Mouse (Mus musculus) thymus, postnatal 10 days (tissue): ENCODE results near the gene Sel1l3.
A peak's percentile ranks its signal among the peaks of the same experiment; 100 is the strongest.

Experiments
- DNase-seq, 2 experiments: peaks; one replicate each; pipeline ENCODE4 v3.0.0; 2021; ENCODE audit warnings: low spot score in 2 of 2

Sel1l3 gene

DNA sequence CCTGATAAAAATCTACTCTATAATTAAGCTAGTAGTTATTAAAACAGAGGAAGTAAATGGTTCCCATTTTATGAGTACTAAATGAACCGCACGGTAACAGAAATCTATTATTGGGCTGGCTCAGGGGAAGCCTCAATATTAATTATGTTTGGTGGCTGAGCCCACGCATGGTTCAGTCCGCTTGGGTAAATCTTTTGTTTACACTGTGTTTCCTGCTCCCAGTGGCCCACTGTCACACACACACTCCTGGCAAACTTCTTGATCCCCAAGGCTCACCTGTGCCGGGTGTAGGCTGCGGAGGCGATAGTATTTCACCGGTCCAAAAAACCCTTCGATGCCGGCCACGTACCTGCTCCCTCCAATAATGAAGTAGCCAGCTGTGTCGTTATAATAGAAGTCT lies 39.3 kb downstream of the Sel1l3 start:
- DNase-seq, result no peak

DNA sequence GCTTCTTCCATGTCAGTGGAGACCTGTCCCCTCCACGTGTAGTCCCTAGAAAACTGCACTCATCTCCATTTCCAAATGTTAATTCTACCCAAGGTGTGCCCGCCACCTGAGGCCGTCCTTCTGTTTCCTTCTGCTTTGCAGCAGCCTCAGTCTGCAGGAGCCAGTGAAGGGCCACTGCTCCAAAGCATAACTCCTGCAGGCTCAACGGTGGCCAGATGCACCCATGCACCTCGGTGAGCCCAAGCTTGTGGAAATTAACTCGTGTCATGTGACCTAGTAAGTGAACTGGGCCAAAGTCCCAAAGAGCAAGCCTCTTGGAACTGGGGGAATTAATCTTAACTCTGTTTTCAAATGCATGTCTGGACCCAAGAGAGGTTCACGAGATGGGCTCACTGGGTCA lies 40.8 kb downstream of the Sel1l3 start:
- no peak for DNase-seq

DNA sequence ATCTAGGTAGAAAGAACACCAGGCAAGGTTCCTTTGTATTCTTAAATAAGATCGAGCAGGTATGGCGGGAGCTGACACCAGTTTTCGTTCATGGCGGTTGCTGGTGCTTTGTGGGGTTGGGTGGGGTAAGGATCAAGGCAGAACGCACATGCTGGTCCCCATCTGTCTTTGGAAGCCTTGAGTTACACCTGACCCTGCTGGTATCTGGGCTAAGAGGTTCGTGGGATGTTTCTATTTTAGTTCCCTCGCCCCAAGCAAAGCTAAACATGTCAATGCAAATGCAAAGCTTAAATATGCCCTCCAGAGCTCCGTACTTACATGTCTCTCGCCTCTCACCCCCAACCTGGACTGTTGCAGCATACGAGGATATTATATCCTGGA lies 41.5 kb downstream of the Sel1l3 start:
- no peak for DNase-seq

DNA sequence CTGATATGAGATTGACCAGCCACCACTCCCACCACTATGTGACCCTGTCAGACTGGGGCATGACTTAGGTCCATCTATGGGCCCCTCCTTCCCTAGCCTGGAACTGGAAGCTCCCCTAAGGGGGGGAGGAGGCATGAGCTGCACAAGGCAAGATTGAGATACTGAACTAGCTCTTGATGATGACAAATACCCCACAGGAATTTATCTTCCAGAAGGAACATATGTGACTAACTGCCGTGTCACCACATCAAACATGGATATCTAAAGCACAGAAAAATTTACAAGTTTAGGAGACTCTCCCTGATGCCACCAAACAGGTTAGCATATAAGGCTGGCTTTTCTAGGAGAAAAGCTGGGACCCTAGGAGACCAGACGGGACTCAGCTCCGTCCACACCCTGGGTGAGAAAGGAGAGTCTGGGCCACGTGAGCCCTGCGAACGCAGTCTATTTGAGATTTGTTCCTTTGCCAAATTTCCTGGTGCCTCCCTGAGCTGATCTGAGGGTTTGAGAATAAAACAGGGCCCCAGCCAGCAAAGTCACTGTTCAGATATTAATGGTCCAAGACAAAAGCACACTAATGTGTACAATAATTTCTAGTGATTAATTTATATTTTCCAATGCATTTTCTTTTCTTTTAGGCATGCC lies 42.0 kb downstream of the Sel1l3 start:
- no peak for DNase-seq

DNA sequence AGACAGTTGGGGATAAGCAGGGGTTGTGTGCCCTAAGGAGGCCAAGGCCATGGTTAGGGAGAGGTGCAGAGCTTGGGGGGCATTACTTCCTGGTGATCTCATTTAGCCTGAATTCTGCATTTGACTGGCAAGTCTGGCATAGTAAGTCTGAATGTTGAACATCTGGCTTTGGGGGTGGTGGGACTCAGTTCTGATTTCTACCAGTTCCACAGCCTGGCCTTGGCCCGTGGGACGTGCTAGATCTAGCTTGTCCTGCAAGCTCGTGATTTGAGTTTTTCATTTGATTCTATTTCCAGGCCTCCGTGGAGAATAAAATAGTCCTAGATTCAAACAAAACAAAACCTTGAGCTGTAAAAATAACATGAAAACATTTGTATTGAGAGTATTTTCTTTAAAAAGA lies 46.2 kb downstream of the Sel1l3 start:
- DNase-seq, result no peak

DNA sequence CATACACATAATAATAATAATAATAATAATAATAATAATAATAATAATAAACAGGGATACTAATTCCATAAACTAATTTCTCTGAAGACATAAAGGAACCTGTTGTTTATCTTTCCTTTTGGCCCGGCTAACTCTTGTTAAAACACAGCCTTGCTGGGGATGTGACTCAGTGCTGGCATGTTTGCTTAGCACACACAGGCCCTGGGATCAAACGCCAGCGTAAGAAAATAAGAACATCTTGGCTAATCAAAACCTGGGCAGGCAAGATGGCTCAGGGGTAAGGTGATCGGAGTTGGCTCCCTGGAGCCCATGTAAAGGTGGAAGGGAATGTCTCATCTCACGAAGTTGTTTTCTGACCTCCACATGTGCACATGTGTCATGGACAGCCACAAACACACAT lies 48.1 kb downstream of the Sel1l3 start:
- DNase-seq, result no peak

DNA sequence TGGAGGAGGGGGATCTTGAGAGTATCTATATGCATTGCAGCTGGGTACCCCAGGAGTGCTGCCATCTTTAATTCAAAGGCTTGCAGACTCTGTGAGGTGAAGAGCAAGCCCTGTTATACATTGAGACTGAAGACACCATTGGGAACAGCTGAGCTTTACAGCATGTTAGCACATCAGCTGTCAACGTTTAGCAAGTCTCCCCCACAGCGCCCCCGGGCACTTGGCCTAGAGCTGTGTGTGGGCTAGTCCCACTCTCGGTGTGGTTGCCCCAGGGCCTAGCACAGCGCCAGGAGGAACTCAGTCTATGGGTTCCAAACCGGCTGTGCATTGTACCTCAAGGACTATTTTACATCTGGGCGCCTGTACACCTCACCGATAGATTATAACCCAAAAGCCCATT lies 51.3 kb downstream of the Sel1l3 start:
- DNase-seq, result no peak

DNA sequence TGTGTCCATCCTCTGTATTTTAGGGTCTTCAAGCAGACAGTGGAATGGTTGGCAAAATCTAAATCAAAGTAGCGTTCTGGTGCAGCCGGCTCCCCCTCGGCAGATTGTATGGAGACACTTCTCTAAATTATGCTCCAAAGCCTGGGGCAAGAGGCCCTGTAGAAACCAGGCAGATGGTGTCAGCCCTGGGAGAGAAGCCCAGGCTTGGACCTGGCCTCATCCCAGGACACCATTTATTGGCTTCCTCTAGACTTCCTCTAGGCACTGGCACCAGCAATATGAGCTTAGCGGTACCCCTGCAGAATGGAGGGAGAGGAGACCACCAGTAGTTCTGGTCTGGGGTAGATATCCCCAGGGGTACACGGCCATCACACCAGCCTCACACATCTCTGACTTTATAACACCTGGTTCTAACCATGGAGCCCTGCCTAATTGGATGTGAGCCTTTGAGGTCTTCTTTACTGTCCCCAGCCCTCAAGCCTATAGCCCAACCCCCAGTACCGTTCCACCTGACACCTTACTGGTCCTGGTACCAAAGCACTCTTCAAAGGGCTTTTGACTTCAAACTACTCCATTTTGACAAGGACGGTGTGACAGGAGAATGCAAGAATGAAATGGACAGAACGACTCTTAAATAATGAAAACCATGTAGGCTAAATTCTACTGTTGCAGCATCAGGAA lies 52.1 kb downstream of the Sel1l3 start:
- DNase-seq, result no peak

DNA sequence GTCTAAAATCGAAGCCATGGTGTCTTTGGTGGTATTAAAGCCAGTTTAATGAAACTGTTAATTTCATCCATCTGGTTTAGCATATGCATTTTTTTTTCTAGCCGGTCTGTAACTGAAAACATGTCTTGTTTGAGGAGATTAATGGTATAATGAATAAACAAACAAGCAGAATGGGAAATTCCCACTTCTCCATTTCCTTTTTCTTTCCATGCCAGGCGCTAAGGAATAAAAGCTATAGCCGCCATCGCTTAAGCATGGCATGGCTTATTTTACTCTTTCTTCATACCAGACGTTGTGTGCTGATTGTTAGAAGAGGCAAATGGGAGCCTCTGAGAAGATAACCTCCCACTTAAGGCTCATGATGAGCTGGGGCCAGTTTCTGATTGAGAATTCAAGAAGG lies 53.5 kb downstream of the Sel1l3 start:
- DNase-seq, result no peak

DNA sequence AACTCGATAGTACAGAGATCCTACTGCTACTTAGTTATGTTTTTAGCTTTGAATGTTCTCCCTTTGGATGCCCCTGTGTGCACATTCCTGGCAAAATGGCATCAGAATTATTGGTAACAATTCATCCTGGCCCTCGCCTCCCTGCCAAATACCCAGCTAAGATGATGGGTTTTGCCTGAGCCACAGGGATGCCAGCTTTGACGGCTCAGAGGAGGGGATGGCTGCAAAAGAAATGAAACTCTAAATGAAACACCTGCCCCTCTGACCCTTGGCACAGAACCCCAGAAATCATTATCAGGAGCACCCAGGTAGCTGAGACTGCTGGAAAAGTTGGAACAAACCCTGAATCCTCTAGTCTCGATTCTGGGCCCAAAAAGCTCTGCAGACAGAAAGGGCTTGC lies 54.1 kb downstream of the Sel1l3 start:
- no peak for DNase-seq

DNA sequence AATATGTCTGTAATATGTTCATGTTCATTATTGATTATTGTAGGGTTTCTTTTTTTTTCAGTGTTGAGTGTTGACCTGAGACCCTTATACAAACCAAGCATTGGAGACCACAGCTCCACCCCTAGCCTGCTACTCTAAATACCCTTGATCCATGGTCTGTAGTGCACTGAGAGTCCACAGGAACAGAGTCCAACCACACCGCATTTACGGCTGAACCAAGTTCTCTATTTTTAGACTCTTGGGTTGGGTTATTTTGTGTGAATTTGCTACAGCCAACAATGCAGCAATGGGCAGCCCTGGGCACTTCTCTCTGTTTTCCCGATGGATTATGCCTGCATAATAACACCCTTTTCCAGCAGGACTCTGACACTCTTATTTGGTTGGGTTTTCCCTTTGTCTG lies 54.6 kb downstream of the Sel1l3 start:
- DNase-seq, result no peak

DNA sequence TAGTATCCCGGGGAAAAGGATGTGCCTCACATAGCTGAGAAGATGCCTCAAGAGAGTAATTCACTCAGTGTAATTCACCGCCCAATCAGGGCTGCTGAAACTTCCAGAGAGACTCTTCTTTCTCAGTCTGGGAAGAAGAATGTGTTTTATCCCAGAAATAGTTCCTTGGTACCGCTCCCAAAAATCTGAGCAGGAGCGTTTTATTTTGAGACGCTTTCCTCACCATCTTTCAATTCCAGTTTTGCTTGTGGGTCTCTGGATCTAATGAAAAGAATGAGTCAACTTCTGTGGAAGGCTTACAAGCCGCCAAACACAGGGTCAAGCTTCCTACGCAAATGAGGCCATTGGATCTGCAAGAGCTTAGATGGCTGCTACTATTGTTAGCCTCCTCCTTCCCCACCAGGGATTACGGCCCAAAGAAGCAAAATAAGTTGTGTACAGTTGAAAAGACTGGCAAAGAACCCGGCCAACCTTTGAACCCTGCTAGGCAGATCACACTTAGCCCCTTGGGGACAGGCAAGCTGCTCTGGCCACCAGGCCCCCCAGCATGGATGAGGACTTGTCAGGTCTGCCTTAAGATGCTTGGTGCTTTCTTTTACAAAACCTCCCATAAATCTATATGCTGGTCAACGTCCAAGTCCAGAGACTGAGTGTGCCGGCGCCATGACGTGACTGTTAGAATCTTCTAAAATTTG lies 57.6 kb downstream of the Sel1l3 start:
- no peak for DNase-seq

DNA sequence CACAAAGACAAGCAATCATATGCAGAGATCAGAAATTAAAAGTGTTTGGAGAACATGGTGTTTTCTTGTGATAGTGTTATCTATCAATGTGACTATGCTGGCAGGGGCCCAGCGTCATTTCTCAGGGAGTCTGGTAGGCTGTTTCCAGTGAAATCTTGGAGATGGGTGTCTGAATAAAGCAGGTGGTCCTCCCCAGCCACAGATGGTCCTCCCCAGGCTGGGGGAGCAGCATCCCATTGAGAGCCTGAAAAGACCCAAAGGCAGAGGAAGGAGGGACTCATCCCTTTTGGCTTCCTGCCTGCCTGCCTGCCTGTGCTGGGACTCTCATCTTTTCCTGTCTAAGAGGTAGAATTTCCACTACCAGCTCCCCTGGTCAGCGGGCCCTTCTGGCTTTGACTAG lies 59.2 kb downstream of the Sel1l3 start:
- no peak for DNase-seq

DNA sequence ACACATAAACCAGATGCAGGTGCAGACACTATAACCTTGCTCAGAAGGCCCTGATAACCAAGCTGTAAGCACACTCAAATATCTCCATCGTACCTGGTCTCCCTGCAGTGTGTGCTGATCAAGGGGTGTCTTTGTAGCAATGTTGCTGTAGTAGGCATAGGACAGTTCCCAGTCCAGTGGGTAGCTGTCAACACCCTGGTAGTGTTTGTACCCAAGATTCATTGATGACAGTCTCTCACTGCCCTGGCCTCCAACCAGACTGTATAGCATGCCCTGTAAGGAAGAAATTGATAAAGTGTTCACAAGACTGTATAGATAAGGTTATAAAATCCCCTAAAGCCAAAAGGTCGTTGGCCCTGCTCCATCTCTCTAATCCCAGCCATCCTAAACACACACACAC lies 59.6 kb downstream of the Sel1l3 start:
- no peak for DNase-seq

DNA sequence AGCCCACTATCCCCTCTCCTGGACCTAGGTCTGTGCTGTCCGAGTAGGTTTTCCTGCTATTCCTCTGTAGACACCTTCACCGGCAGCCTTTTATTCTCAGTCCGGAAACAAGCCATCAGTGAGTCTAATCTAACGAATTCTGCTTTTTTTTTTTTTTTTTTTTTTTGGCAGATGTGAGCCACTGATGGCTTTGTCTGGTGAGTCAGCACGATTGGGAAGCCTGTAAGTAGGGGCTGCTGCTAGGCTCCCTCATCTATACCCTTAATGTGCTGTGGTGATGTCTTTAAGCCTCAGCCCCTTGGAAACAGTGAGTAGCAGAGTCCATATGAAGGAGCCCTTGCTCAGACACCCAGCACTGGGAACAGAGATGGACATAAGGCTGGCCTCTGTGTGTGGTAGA lies 60.6 kb downstream of the Sel1l3 start:
- peak; percentile 19 to 22 for DNase-seq

DNA sequence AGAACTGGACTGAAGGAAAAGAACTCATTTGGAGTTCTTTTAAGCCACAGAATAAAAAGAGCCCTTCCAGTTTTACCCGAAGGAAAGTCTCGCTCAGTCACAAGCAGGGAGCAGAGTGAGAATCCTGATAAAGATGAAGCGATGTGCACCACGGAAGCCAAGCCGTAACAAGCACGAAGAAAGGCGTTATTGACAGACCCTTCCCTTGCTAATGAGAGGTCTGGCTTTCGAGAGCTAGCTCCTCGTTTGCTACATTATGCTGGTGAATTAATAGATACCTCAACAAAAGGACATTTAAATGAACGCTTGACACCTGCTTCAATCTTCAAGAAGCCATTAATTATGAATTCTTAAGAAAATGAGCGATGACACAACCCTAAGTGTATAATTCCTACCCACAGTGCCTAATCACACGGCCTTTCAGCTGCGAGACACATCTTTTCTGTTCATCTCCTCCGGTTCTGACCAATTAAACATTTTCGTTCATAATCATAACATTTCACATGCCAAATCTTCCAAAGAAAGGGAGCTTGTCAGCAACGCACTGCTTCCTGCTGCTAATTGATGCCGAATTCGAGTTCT lies 62.3 kb downstream of the Sel1l3 start:
- DNase-seq, result no peak

DNA sequence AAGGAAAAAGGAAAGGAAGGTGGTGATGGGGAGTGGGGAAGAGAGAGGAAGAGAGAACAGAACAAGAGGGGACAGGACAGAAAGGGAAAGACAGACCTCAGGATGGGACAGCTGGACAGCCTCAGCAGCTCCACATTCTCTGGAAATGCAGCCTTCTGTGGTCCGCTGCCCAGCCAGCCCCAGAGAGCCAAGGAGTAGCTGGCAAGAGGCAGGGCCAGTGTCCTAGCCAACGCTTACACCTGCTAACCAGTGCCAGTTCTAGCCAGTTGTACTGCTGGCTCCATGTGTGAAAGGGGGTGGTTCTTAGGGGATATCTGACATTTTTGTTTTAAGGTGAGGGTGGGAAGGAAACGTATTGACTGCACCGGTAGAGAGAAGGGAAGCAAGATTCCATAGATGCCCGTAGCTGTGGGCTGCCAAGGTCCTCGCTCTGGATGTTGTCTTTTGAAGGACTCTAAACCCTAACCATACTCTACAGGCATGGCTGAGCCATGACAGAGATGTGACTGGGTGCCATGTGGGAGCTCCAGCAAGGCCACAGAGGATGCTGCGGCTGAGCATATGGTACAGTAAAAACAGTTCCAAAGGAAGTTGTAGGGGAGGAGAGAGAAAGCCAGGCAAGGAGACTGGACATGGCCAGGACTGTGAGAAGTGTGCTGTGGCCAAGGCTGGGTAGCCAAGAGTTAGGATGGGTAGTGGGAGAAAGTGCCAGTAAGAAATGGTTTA lies 64.6 kb downstream of the Sel1l3 start:
- no peak for DNase-seq

DNA sequence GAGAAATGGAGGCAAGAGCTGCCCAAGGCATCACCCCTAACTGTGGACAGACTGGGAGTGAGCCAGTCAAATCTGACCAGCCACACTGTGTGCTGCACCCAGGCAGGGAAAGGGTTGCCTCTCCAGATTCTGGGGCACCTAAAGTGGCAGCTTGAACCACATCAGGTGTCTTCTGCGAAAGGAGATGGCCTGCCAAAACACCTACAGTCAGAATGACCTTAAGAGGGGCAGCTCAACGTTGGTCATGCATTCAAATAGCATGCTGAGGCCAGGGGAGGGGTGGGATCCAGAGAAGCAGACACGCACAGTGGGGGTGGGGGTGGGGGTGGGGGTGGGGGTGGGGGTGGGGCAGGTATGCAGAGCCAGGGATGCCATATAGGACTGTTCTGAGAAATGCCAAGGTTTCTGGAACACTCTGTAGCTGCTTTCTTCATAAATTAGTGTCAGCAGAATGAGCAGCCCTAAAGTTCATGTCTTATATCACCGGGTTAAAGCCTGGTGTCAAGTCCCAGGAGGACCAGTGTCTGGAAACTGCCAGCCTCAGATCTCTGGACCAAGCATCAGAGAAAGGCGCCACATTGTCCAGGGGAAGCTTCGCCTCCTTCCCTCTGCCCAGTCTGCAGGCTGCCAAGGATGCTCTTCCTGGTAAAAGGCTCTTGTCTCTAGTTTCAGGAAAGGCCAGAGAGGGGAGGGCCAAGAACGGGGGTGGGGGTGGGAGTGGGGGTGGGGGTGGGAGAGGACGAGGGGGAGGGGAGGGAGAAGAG lies 65.4 kb downstream of the Sel1l3 start:
- DNase-seq, result no peak

DNA sequence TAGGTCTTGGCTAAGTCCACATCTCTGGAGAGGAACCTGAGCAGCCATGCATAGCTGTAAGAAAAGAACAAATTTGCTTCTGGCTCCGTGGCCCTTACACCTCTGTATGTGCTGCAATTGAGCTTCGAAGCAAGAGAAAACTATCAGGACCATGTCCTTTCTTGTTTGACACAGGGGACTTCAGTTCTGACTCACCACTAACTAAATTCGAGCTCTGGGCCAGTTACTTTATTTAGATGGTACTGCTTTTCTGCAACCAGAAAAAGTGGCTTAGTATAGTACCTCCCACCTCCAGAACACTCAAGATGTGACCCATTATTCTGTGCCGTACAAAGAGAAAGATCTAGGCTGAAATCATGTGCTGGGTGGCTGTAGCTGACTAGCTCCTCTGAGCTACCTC lies 66.3 kb downstream of the Sel1l3 start:
- DNase-seq, result no peak

DNA sequence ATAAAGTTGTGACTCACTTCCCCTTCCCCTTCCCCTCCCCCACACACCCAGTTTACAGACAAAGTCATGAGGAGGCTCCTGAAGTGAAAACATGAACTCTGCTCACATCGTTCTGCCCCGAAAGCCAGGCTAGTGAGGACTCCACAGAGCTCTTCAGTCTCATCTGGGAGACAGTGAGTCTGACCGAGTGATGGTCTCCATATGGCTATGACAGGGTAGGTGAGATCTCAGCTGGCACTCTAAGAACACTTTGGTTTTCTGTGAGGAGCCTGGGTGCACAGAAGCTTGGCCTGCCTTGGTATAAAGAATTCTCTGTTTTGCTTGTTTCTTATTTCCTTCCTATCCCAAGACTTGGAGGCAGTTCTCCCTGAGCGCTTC lies 67.1 kb downstream of the Sel1l3 start:
- DNase-seq, result no peak

DNA sequence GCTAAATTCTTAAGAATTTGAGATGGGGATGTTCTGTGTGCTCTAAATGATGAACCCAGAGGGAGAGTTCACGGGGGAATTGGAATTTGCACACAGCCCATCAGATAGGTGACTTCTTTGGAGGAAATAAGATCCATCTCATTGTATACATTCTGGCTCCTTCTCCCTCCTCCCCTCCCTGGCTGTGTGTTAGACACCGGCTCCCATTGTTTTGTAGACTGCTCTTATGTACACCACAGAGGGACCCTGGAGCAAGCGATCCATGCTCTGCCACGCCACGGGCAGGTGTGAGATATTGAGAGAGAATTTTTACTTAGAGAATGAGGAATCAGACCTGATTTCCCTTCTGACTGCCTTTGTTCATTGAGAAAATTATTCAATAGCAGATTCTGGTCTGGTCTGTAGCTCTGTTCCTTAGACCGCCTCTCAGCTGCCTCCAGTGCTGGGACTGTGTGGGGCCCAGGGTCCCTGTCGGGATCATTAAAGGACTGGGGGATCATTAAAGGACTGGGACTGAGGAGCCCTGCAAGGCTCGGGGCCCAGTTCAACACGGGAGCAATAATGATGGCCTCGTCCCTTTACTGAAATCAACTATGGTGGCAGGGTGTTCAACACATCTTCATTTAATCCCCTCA lies 67.6 kb downstream of the Sel1l3 start:
- DNase-seq, result no peak
